Mouse (Mus musculus) heart, embryonic 13.5 days (tissue): ENCODE measurements at regions not wholly inside any gene's neighbourhood (a gene's known extent, or its start where the extent isn't known, plus 50 kb on each side); places are given as distances from the start of the nearest gene placed in this dataset.

ENCODE experiments used
- ATAC-seq: fragments of 200-750 bp; cut with Nextera tagmentation; 2 replicates; pipeline ENCODE4 v1.8.0; 2017; ENCODE audit warnings: moderate TSS enrichment; ENCODE audit not compliant: insufficient number of reproducible peaks, low FRiP score, low TSS enrichment; ENCODE audit errors: extremely low read depth
- H3K27ac ChIP-seq: fragments of 300-500 bp; sonication (generic); replicated peaks from 2 replicates; pipeline ENCODE4 v1.5.1; 2015; ENCODE audit warnings: moderate library complexity, mild to moderate bottlenecking, inconsistent platforms
- H3K27me3 ChIP-seq: fragments of 300-500 bp; sonication (generic); replicated peaks from 2 replicates; pipeline ENCODE4 v1.6.1; 2015; ENCODE audit warnings: mild to moderate bottlenecking, inconsistent platforms
- H3K36me3 ChIP-seq: fragments of 300-500 bp; sonication (generic); 2 replicates; pipeline ENCODE4 v1.6.1; 2015; ENCODE audit warnings: mild to moderate bottlenecking, inconsistent platforms
- H3K4me1 ChIP-seq: fragments of 300-500 bp; sonication (generic); 2 replicates; pipeline ENCODE4 v1.6.1; 2015; ENCODE audit warnings: inconsistent platforms
- H3K4me2 ChIP-seq: fragments of 300-500 bp; sonication (generic); 2 replicates; pipeline ENCODE4 v1.6.1; 2015; ENCODE audit warnings: inconsistent platforms, mild to moderate bottlenecking, moderate library complexity
- H3K4me3 ChIP-seq: fragments of 300-500 bp; sonication (generic); 2 replicates; pipeline ENCODE4 v1.5.1; 2015; ENCODE audit warnings: moderate library complexity, mild to moderate bottlenecking, inconsistent platforms
- H3K9ac ChIP-seq: fragments of 300-500 bp; sonication (generic); 2 replicates; pipeline ENCODE4 v1.6.1; 2015; ENCODE audit warnings: inconsistent platforms, mild to moderate bottlenecking, moderate library complexity
- H3K9me3 ChIP-seq: fragments of 300-500 bp; sonication (generic); 2 replicates; pipeline ENCODE4 v1.6.1; 2016; ENCODE audit warnings: inconsistent platforms
- WGBS: fragments of 180-500 bp; shearing (Covaris S2); methylation state at CpG from one replicate; pipeline ENCODE4 v1.1.7; 2015; ENCODE audit warnings: mixed read lengths; 5-methylcytosine and 5-hydroxymethylcytosine counted together

DNA sequence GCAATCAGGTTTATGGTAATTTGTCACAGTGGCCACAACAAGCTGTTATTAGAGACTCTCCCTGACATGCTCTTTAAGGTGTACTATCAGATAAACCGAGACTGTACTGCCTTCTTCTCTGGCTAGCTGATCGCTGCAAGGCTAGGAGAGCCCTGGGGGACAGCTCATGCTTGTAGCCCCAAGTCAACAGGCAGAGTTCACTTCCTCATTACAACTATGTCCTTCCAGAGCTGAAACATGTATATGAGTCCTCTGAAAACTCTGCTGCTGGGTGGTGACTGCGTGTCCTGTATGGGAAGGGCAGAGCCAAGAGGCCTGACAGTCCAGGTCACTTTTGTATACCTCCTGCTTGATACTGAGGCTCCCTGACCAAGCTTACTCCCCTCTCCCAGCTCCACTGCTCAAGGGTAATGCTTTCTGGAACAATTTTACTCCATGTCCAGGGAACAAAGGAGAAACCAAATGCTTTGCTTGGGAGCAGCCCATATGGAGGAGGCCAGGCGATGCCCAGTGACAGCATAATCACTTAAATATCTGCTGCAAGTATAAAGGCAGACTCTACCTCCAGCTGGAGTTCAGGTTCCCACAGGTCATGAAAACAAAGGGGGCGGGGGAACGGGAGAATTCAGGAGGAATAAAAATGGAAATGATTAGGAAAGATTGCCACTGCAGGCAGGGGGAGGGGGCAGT, 284.3 kb downstream of the Bcl11a start:
- H3K4me1 ChIP-seq = peaks cover 13% of the 10 kb centered on the region
- H3K9me3 ChIP-seq = no peaks in the 10 kb centered on the region
- no peak overlapping the region for H3K27ac ChIP-seq
- H3K4me3 ChIP-seq = no peak overlapping the region
- H3K36me3 ChIP-seq = no peaks in the 10 kb centered on the region
- no peak overlapping the region for H3K4me2 ChIP-seq
- no peaks in the 10 kb centered on the region for H3K27me3 ChIP-seq
- WGBS = 57% methylated on average over 6 of the region's 6 CpGs
- no peak overlapping the region for H3K9ac ChIP-seq
- ATAC-seq = no peak

DNA sequence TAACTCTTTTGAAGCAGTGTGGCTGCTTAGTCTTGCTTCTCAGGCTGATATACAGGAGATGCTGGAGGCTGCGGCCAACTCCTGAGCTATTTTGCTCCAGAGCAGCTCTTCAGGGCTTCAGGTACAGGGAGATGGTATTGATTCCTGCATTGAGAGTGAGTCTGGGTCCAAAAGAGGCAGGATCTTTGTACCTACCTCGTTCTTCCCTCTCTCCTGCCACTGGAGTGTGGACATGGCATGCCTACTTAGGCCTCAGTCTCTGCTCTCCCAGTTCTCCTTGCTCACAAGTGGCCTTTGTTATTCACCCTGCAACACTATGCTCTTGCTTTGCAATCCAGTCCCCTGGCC, 284.8 kb downstream of the Bcl11a start:
- H3K36me3 ChIP-seq = no peaks in the 10 kb centered on the region
- H3K9ac ChIP-seq = no peak overlapping the region
- ATAC-seq = no peak
- H3K27ac ChIP-seq = no peak overlapping the region
- WGBS = 73% methylated on average over 2 of the region's 2 CpGs
- H3K4me3 ChIP-seq = no peak overlapping the region
- peaks cover 13% of the 10 kb centered on the region for H3K4me1 ChIP-seq
- no peaks in the 10 kb centered on the region for H3K9me3 ChIP-seq
- no peaks in the 10 kb centered on the region for H3K27me3 ChIP-seq
- no peak overlapping the region for H3K4me2 ChIP-seq

DNA sequence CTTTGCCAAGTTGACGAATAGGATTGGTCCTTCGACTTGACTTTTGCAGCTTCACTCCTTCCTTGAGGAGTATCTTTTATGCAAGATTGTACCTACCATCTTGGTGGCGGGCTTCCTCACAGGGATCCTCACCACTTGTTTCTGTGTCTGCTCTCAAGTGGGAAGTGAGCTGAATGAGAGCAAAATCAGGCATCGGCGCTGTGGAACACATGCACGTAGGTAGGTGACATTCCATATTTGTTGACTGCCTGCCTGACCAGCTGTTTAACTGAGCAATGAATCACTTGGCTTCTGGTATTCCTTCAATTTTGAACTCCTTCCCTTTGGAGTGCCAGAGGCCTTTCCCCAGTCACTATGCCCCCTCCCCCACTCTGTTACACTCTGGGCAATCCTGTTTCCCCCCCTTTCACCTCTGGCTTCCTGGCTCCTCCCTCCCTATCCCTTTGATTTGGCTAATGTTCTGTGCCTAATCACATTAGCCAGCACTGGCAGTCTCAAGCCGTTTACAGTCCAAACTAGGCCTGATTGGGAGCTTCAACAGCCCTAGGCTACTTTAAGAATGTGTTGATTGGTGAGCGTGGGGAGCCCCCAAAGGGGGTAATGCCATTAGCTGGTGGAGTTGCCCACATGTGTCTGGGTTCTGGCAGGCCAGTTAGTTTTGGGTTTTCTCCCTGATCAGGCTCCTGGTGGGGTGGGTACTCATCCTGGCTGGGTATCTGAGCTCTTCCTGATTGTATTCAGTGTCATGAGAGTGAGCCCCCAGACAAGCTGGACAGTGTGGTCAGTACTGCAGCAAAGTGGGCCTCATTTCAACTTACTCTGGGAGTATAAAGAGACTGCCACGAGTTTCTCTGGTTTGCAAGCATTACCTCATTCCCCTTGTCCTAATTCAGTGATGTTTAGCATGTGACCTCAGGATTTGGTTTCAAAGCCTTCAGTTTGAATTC, 285.8 kb downstream of the Bcl11a start:
- peaks cover 13% of the 10 kb centered on the region for H3K4me1 ChIP-seq
- H3K9me3 ChIP-seq = no peaks in the 10 kb centered on the region
- WGBS = 59% methylated on average over 9 of the region's 9 CpGs
- H3K36me3 ChIP-seq = no peaks in the 10 kb centered on the region
- H3K4me2 ChIP-seq = no peak overlapping the region
- no peak for ATAC-seq
- H3K27ac ChIP-seq = no peak overlapping the region
- no peak overlapping the region for H3K4me3 ChIP-seq
- H3K9ac ChIP-seq = no peak overlapping the region
- no peaks in the 10 kb centered on the region for H3K27me3 ChIP-seq

DNA sequence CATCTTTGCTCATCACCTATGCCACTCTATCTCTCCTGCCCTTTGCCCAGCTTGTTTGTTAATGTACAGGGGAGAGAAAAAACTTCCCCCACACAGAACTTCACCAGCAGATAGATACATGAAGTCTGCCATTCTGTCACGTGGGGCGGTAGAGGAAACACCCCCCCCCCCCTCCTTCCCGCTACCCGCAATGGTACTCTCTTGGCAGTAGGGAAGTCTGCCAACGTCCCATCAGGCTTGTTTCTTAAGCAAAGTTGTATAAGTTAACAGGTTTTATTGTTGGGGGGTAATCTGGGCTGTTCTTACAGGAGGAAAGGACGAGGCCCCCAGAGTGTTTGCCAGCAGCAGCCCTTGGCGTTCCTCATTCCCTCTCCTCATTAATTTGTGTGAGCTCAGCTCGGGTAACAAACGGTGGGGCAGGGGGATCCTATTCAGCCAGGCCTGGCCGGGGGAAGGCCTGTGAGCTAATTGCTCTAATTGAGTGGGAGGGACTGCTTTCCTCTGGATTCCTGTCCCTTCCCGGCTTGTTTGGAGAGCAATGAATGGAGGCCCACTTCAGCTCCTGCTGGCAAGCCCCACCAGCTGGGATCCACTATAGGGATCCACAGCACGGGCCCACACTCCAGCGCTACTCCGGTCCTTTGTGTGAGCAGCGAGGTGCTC, 292.5 kb downstream of the Bcl11a start:
- Histone ChIP-seq H3K4me3 (no peak overlapping the region), H3K4me1 (peaks cover 13% of the 10 kb centered on the region), H3K27me3 (no peaks in the 10 kb centered on the region), H3K9ac (0 out of 2 replicates have a peak overlapping the region, but pooled peaks have one; percentile 24), H3K36me3 (no peaks in the 10 kb centered on the region), H3K9me3 (no peaks in the 10 kb centered on the region), H3K4me2 (no peak overlapping the region; the same call in 1 of the 2 replicates), H3K27ac (no peak overlapping the region)
- ATAC-seq = no peak
- 33% methylated on average over 15 of the region's 15 CpGs for WGBS

DNA sequence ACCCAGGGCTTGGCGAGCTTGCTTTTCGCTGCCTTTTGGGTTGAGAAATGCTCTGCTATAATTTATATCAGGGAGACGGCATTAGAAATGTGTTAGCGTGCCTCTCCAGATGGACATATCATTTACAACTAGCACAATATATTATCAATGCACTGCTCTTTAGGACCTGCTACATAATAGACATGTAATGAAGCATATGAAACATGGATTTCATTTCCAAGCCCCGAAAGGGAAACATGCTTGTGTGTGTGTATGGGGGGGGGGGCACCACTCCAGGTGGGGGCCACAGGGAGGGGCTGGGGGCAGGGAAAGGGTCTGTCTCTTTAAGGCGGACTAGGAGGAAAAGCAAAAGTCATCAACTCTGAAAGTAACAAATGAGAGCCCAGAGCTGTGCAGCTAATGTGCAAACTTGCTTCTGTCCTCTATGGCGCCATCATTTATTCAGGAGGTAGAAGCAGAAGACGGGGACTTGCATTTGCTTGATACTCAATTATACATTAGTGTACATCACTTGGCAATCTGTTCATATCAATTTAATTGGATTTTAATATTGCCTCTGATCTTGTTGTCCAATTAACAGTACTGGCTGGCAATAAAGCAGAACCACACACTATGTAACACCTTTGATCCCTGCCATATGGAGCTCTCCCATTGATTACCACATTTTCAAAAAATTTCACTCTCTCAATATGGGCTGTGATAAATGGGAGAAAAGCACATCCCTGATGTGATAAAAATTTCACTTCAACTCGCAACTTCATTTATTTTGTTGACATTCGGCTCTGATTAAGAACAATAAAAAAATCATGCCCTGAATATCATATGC, 293.2 kb downstream of the Bcl11a start:
- no peak overlapping the region for H3K27ac ChIP-seq
- H3K4me3 ChIP-seq = no peak overlapping the region
- no peaks in the 10 kb centered on the region for H3K36me3 ChIP-seq
- H3K27me3 ChIP-seq = no peaks in the 10 kb centered on the region
- H3K9ac ChIP-seq = no peak overlapping the region
- WGBS = 81% methylated on average over 10 of the region's 10 CpGs
- ATAC-seq = no peak
- H3K4me2 ChIP-seq = no peak overlapping the region
- H3K9me3 ChIP-seq = no peaks in the 10 kb centered on the region
- H3K4me1 ChIP-seq = peaks cover 13% of the 10 kb centered on the region

DNA sequence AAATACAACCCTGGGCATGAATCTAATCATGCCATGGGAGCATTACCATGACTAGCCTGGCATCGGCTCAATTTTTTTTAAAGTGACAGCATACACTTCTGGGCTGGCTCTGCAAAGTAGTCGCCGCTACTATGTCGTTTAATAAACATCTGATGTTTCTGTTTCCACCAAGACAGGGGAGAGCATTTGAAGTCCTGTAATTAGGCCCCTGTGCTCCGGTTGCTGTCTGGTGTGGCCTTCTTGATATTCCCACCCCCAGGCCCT, 293.8 kb downstream of the Bcl11a start:
- Histone ChIP-seq H3K9me3 (no peaks in the 10 kb centered on the region), H3K36me3 (no peaks in the 10 kb centered on the region), H3K27ac (no peak overlapping the region), H3K9ac (no peak overlapping the region), H3K27me3 (no peaks in the 10 kb centered on the region), H3K4me2 (no peak overlapping the region), H3K4me3 (no peak overlapping the region), H3K4me1 (peaks cover 13% of the 10 kb centered on the region)
- WGBS = 83% methylated on average over 5 of the region's 5 CpGs
- no peak for ATAC-seq

DNA sequence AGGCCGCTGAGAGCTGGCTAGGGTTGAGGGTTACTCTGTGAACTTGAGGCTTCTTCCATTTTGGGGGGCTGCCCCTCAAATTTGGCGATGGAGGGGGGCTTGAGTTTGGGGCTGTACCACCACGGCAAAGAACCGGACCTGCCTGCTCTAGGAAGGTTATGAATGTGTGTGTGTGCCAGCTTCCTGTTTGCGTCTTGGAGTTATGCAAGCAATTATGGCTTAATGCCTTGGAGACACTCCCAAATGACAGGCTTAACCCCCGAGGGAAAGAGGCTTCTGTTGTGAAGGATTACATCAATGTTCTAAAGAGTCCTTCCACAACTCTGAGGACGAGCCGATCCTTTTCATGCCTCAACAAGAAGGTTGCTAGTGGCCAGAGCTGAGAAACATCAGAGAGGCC, 294.1 kb downstream of the Bcl11a start:
- Histone ChIP-seq H3K4me3 (no peak overlapping the region), H3K9ac (no peak overlapping the region), H3K4me1 (peaks cover 13% of the 10 kb centered on the region), H3K9me3 (no peaks in the 10 kb centered on the region), H3K27me3 (no peaks in the 10 kb centered on the region), H3K27ac (no peak overlapping the region), H3K4me2 (no peak overlapping the region), H3K36me3 (no peaks in the 10 kb centered on the region)
- no peak for ATAC-seq
- 61% methylated on average over 8 of the region's 8 CpGs for WGBS

DNA sequence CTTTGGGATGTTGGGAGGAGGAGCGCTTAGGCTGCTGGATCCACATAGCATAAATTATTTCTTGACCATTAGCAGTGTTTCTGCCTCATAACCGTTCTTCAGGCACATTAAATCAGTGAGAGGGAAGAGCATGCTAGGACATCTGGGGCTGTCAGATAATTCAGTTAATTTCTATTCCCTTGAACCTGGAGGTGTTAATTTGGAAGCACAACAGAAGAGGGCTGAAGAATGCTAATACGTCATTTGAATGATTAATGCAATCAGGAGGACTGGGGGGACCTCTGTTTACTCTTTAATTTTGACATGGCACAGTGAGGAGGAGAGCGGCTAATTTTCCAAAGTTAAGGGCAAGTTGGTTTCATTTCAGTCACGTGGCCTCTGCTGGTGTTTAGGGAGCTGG, 294.8 kb downstream of the Bcl11a start:
- WGBS = 58% methylated on average over 5 of the region's 5 CpGs

DNA sequence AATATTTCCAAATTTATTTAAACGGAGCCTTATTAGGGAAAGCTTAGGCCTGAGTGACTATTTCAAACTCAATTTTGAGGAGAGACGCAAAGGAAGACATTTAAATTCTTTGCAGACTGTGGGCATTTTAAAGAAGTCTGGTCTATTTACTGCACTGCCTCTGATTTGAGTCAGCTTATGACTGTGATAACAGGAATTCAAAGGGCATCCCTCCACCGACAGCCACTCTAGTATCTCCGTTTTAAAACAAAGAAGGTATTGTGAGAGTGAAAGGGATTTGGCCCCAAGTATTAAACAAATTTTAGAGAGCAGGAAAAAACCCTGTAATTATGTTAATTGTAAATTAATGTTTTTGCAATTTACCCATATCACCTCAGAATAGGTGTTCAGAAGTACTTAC, 295.4 kb downstream of the Bcl11a start:
- ATAC-seq = no peak
- Histone ChIP-seq H3K4me3 (no peak overlapping the region), H3K4me2 (no peak overlapping the region), H3K27me3 (no peaks in the 10 kb centered on the region), H3K9me3 (no peaks in the 10 kb centered on the region), H3K27ac (no peak overlapping the region), H3K4me1 (peaks cover 21% of the 10 kb centered on the region), H3K9ac (no peak overlapping the region), H3K36me3 (no peaks in the 10 kb centered on the region)
- 39% methylated on average over 4 of the region's 4 CpGs for WGBS

More for the DNA sequence above, 294.8 kb downstream of the Bcl11a start:
- no peaks in the 10 kb centered on the region for H3K27me3 ChIP-seq
- H3K27ac ChIP-seq = no peak overlapping the region
- ATAC-seq = no peak; the same call in 1 of the 2 replicates
- H3K4me2 ChIP-seq = no peak overlapping the region
- no peaks in the 10 kb centered on the region for H3K36me3 ChIP-seq
- no peaks in the 10 kb centered on the region for H3K9me3 ChIP-seq
- H3K4me1 ChIP-seq = peaks cover 15% of the 10 kb centered on the region
- H3K9ac ChIP-seq = no peak overlapping the region
- H3K4me3 ChIP-seq = no peak overlapping the region

DNA sequence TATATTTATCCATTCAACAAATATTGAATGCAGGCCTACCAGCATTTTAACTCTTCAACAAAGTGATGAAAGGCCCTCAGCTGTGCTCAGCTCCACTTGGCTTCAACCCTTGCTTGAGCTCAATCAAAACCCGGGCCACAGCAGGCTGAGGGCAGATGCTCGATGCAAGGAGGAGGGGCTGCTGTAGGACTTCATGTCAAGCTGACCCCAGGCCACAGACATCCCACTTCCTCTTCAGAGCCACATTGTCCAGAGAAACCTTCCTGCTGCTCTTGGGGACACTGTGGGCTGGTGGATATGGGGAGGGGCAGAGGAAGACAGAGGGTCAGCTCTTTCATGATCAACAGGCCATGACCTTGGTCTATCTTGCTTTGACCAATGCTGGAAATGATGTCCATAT, 299.7 kb downstream of the Bcl11a start:
- Histone ChIP-seq H3K9ac (no peak overlapping the region), H3K27me3 (no peaks in the 10 kb centered on the region), H3K36me3 (no peaks in the 10 kb centered on the region), H3K4me3 (no peak overlapping the region), H3K27ac (no peak overlapping the region), H3K9me3 (no peaks in the 10 kb centered on the region), H3K4me2 (no peak overlapping the region), H3K4me1 (peaks cover 12% of the 10 kb centered on the region; the same call in 1 of the 2 replicates)
- no peak for ATAC-seq
- WGBS = 37% methylated on average over 2 of the region's 2 CpGs

DNA sequence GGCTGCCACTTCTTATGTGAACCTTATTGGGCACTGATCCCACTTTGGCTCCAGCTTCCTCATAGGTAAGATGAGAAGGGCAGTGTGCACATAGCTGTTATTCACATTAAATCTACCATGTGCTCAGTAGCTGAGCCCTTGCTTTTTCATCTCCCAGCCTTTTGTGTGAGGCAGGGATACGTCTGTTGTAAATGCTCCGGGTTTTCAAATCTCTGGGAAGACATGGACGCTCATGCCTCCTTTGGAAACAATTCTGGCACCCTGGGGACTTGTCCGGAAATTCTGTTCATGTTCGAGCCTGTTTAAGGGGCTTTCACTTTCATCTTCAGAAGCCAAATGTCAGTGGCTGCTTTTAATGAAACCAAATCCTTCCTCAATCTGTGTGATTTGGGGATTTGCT, 312.7 kb downstream of the Bcl11a start:
- Histone ChIP-seq H3K4me1 (no peaks in the 10 kb centered on the region), H3K36me3 (no peaks in the 10 kb centered on the region), H3K27me3 (no peaks in the 10 kb centered on the region), H3K4me2 (no peak overlapping the region), H3K27ac (no peak overlapping the region), H3K4me3 (no peak overlapping the region), H3K9ac (no peak overlapping the region), H3K9me3 (no peaks in the 10 kb centered on the region)
- whole genome bisulfite sequencing = 66% methylated on average over 5 of the region's 5 CpGs
- ATAC-seq = no peak
